Mouse (Mus musculus) C2C12 (cell line): ENCODE results near the gene Apoa4.

Experiments
- CEBPB ChIP-seq: IDR thresholded peaks from one replicate; pipeline ENCODE4 v1.6.1; 2011; ENCODE audit warnings: low read depth, mild to moderate bottlenecking, control low read depth, moderate library complexity
- CTCF ChIP-seq: IDR thresholded peaks from one replicate; pipeline ENCODE4 v1.5.1; 2011; ENCODE audit not compliant: control insufficient read depth, insufficient read depth, insufficient read length
- MAX ChIP-seq: IDR thresholded peaks from one replicate; pipeline ENCODE4 v1.6.1; 2011; ENCODE audit warnings: mild to moderate bottlenecking, control low read depth
- MYOD1 ChIP-seq: IDR thresholded peaks from one replicate; pipeline ENCODE4 v1.6.1; 2011; ENCODE audit warnings: low read depth; ENCODE audit not compliant: control insufficient read depth, insufficient read length
- MYOG ChIP-seq: IDR thresholded peaks from one replicate; pipeline ENCODE4 v1.6.1; 2011; ENCODE audit not compliant: control insufficient read depth, insufficient read length; ENCODE audit errors: extremely low read depth
- USF1 ChIP-seq: IDR thresholded peaks from one replicate; pipeline ENCODE4 v1.6.1; 2011; ENCODE audit warnings: low read depth, mild to moderate bottlenecking, control low read depth, moderate library complexity

- TF ChIP-seq MAX: no peak
- no peak for TF ChIP-seq MYOG
- TF ChIP-seq CTCF: no peak
- TF ChIP-seq CEBPB: no peak
- TF ChIP-seq MYOD1: no peak
- TF ChIP-seq USF1: no peak
These were observed 43.8 kb upstream of the Apoa4 start for GRCm38 (mm10) chr9:46196699-46197169.
